Mouse (Mus musculus): ENCODE measurements around the gene 1700016K19Rik.
A peak's percentile ranks its signal among the peaks of the same experiment; 100 is the strongest.
"Not testable (repeated sequence)": the region's sequence is repeated elsewhere in the genome, so short reads cannot be mapped to it uniquely, and the experiment has no call there.

Gene 1700016K19Rik

DNA sequence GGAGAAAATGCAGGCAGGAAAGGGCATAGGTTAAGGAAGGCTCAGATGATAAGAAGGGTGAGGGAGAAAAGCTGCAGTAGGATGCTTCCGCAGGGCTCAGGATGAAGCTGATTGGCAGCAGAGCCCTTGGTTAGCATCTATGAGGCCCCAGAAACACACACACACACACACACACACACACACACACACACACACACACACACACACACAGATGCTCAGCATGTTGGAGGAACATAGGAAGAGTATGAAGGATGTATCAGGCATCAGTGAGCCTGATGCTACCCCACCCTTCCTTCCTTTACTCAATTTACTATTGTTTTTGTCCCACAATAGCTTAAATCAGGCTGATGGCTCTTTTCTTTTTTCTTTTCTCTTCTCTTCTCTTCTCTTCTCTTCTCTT, 15.1 kb upstream of the 1700016K19Rik start:
- DNase-seq (ENCODE audit: low read depth, low spot score), result no peak

DNA sequence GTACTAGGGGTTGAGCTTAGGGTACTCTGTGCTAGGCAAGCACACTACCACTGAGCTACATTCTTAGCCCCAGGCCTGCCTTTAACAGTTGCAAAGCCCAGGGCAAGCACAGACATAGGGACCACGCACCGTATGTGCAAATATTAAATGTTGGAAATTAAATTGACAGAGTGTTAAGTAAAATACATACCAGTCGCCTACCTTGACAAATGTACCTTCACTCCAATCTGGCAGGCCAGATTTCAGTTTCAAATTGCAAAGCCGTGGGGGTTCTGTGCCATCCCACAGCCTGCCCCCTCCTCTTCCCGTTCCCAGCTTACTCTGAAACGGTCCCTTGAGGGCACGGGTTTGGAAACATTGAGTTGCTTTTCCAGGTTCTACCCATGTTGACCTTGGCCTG, 13.8 kb upstream of the 1700016K19Rik start:
- no peak for DNase-seq (ENCODE audit: low read depth, low spot score)

DNA sequence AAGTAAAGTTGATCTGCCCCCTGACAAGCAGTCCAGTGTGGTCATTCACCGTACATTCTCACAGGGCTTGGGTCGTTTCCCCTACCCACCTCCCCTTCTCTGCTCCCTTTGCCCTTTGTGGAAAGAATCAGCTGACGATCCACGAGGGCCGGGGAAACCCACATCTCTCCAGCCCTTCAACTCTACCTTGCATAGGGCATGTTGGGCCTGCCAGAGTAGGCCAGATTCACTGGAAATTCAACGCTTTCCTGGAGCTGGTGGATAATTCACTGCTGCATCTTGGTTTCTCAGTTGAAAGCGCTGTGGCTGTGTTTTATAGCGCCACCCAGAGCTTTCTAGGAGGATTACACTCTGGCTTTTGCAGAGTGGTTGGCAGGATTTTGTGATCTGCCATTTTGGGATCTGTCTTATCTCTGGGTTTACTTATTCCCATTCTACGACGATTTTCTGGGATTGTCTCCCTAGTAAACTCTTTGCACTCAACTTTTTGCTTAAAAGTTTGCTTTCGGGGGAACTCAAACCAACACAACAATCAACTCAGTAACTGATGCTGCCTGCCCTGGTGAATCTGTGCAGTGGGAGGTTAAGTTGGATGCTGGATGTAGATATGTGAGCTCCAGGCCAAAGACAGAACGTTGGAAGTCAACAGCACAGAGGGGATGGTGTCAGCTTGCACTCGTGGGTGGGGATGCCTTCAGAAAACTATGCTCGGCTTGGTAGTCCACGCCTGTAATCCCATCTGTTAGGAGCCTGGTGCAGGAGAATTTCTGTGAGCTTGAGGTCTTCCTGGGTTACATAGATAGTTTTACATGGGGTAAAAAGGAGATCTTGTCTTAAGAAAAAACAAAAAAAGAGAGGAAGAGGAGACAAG, 8.5 kb upstream of the 1700016K19Rik start:
- no peak for DNase-seq (ENCODE audit: low read depth, low spot score)

DNA sequence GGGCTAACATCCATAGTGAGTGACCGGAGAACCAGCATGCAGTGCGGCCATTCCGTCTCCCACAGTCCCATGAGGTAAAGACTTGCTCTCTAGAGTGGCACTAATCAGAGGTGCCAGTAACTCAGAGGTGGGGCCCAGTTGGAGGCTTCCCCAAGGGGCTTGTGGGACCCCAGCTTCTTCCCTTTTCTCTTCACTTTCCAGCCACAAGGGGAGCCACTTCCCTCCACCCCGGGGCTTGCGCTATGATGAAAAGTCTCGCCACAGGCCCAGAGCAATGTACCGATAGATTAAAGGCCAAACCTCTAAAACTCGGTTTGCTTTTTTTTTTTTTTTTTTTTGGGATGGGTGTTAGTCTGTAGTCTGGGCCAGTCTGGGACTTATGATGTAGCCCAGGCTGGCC, 7.8 kb upstream of the 1700016K19Rik start:
- DNase-seq (ENCODE audit: low read depth, low spot score), result no peak

DNA sequence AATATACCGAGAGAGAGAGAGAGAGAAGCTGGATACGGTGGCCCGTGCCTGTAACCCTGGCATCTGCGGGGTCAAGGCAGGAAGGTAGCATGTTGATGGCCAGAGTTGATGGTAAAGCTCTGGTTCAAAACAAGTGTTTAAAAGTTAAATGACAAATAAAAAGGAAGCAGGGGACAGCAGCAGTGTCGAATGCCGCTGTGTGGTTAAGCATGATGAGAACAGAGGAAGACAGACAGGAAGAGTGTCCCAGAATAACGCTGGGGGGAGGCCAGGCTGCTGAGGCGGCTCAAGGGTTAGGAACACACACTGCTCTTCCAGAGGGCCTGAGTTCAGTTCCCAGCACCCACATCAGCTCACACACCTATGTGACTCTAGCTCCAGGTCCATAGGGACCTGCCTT, 7.2 kb upstream of the 1700016K19Rik start:
- DNase-seq (ENCODE audit: low read depth, low spot score), result no peak

DNA sequence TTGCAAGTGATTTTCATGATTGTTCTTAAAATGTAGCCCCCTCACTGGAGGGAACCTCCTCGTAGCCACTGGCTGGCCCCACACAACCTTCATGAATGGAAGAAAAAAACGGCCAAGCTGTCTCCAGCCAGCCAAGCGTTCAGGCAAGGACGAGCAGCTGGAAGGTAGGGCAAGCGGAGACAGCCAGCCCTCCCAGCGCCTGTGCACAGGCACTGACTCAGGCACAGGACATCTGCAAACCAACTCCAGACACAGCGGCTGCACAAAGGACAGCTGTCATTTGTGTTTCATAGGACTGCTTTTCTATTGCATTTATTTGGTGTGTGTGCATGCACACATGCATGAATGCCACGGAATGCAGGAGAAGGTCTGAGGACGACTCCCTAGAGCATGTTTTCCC, 5.4 kb upstream of the 1700016K19Rik start:
- DNase-seq (ENCODE audit: low read depth, low spot score), result no peak

DNA sequence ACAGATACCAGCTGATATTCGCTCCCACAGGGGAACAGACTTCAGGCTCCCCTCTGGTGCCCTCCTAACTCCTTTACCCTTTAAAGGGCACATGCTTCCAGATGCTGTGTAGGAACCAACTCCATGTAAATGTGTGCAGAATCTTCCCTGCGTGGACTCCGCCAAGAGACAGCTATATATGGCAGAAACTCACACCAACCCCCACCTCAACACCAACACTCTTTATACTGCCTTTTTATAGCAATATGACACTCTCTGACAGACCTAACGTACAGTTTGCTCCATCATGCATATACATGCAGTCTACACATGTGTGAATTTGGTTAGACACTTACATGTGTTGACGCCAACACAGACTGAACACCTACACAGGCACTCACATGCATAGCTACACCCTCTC, 989 bp downstream of the 1700016K19Rik start:
- DNase-seq (ENCODE audit: low read depth, low spot score), result no peak

DNA sequence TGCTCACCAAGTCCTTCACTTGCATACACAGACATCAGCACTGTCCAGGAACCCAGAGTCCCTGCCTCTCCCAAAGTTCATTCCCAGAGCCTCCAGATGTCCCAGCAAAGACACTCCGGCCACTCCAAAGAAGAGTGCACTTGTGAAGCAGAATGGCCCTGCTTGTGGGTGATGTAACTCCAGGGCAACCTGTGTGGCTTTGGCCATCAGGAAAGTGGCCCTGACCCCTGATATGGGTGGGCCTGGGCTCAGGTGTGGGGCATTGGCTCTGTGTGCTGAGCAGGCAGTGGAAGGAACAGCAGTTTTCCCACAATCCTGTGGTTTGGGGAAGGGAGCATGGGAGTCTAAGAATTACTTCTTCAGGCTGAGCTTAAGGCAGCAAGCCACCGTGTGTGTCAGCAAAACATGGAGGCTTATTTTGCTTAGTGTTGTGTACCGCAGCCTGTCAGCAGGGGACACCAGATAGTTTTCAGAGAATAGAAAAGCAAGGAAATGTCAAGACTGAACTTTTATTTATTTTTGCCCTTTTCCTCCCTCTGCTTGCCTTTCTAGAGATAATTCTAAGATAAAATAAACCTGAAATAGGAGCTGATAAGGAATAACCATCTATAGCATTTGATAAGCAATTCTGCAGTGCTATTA, 1.6 kb downstream of the 1700016K19Rik start:
- DNase-seq (ENCODE audit: low read depth, low spot score), result no peak

DNA sequence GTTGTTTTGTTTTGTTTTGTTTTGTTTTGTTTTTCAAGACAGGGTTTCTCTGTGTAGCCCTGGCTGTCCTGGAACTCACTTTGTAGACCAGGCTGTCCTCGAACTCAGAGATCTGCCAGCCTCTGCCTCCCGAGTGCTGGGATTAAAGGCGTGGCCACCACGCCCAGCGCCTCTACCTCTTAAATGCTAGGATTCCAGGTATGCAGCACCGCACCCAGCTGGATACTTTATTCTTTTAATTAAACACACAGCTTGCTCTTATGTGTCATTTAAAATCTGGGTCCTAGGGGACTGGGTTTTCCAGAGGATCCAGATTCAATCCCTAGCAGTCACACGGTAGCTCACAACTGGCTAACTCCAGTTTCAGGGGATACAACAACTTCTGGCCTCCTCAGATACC, 4.6 kb downstream of the 1700016K19Rik start:
- DNase-seq (ENCODE audit: low read depth, low spot score), result not testable (repeated sequence)

DNA sequence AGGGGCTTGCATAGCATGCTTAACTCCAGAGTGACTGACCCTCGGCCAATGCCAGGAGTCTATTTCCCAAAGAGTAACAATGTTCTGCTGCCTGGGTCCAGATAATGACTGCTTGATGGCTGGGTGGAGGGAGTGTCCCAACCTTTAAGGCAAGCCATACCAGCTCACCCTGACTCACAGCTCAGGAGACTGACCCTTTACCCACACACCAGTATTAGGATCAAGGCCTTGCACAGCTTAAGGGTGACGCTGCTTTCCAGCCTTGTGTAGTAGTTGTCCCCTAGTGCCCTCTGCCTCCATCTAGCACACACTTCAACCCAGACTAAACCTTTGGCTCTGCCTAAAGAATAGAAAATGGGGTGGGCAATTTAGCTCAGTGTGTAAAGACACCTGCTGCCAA, 8.4 kb downstream of the 1700016K19Rik start:
- DNase-seq (ENCODE audit: low read depth, low spot score), result no peak

DNA sequence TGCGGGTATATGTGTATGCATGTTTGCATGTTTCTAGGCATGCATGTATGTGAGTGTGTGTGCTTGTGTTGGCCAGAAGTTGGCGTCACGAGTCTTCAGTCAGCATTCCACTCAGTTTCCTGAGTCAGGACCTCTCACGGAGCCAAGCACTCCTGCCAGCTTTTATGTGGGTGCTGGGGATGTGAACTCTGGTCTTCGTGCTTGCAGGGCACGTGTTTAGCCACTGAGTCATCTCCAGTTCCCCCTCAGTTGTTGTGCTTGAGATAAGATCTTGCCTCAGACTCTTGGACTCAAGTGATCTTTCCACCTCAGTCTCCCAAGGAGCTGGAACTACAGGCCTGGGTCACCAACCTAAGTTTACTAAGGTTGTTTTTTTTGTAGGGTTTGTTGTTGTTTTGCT, 9.4 kb downstream of the 1700016K19Rik start:
- DNase-seq (ENCODE audit: low read depth, low spot score), result no peak

DNA sequence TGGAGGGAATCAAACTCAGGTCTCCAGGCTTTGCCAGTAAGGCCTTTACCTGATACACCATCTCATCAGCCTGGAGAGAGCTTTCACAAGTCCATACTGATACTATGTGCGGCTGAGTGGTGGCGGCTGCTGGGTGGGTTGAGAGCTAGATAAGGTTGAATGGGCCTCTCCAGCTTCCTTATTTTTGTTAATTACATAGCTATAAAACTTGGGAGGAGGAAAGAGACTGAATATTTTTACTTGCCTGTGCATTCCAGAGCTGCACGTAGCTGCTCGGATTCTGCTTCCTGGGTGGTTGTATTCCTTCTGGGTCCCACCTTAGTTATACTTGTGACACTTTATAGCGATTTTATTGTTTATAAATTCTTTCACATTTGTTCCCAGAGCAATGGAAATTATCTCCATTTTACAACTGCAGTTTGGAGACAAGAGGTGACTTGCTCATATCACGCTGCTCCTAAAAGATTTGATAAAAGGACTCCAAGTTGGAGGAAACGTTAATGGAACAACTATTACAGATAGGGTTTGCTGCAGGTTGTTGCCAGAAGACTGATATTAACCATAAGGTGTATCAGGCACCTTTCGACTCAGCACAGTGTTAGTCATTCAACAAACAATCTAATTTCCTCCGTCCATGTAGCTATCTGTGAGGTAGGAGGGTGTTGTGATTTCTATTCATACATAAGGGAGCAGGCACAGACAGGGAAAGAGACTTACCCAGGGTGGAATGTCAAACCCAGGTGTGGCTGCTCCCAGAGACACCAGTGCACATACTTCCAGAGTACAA, 11.3 kb downstream of the 1700016K19Rik start:
- DNase-seq (ENCODE audit: low read depth, low spot score), result no peak

DNA sequence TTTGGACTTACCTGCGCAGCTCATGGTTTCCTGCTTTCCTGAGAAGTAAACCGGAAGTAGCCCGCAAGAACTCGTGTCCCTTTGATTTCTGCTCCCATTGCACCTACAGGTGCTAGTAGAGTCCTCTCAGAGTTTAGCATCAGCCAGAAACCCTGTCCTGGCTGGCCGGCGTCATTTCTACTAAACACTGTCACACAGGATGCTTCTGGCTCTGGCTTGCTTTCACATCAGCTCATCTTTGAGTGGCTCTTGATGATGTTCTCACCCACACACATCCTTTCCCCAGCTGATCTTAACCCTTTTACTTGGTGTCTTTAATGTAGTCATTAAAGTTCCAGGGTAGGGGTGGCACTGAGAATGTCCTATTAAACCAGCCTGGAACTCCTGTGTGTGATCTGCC, 15.5 kb downstream of the 1700016K19Rik start:
- no peak for DNase-seq (ENCODE audit: low read depth, low spot score)

DNA sequence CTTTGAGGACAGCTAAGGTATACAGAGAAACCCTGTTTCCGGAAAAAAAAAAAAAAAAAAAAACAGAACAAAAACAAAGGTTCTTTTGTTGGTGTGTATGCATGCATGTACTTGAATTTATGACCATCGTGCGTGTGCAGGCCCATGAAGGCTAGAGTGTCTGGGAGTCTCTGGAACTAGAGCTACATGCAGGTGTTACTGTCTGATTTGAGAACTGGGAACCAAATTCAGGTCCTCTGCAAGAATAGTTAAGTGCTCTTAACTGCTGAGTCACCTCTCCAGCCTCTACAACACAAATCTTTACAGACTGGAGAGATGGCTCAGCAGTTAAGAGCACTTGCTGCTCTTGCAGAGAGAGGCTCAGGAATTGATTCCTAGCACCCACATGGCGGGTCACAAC, 16.1 kb downstream of the 1700016K19Rik start:
- DNase-seq (ENCODE audit: low read depth, low spot score), result no peak

DNA sequence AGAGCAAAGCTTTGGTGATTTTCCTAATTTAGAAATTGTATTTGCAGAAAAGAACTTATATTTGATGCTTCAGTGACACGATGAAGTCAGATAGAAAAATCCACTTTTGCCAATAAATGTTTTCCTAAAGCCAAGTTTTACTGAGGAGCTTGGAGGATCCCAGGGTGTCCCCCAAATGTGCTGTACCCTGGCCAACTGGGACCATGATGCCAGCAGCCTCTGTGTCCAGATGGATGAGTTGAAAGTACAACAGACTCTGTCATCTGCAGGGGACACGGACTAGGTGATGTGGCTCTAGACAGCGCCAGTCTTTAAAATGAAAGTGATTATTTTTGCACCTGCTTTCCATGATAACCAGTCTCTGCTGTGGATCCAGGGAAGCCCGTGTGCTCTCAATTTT, 20.2 kb downstream of the 1700016K19Rik start:
- DNase-seq (ENCODE audit: low read depth, low spot score), result no peak

DNA sequence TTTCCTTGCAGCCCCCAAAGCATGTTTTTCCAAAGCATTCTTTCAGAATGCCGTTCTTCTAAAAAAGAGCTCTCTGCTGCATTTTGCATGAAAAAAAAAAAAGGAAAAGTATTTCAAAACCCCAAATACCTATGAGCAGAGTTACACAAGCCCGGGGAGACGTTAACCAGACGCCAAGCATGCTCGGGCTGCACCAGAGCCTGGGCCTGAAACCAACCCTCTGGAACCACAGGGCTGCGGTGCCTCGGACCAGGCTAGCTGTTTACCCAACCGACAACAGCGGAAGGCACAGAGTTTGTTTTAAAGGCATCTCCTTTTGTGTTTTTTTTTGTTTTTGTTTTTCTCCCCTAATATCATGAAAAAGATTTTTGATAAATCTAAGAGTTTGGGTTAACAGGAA, 21.2 kb downstream of the 1700016K19Rik start:
- no peak for DNase-seq (ENCODE audit: low read depth, low spot score)

DNA sequence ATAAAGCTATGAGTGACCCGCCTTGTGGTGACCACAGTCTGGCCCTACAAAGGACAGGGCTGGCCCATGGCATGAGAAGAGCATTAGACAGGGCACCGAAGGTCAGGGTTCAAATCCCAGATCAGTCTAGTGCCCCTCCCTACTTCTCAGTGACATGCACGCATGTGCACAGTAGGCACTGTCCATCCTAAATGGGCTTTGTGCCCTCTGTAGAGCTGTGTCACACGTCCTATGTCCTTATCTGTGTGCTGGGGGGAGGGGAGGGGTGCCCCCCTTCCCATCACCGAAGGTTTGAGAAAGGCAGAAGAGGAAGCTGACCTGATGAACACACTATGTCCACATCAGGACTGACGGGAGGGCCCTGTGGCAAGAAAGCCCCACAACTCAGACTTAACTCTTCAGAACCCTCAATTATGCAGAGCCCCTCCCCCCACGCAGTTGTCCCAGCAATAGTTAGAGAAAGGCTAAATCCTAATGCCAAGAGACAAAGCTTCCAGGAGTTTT, 25.4 kb downstream of the 1700016K19Rik start:
- DNase-seq (ENCODE audit: low read depth, low spot score), result no peak

DNA sequence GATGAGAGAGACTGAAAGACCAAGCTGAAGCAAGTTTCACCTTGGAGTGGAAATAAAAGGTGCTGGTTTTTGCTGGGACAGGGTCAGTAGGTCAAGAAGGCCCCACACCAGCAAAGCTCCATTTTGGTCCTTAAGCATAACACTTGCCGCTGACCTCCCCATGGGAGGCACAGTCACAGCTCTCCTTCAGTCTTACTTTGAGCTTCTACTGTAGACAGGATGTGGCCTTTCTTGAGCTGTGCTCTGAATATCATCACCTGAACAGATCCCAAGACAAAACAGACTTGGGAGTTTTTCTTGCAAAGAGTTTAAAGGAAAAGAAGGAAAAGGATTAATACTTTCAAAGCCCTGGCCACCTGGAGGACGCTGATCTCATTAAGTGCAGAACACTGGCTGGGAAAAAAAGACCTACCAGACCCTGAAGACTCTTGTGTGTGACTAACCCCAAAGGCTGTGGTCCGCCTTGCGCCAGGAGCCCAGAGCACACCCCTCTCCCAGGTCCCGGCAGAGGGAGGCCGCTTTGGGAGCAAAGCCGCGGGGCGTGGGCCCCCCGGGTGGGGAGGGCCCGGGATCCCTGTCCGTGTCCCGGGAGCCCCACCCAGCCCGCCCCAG, 26.9 kb downstream of the 1700016K19Rik start:
- DNase-seq (ENCODE audit: low read depth, low spot score), result no peak

DNA sequence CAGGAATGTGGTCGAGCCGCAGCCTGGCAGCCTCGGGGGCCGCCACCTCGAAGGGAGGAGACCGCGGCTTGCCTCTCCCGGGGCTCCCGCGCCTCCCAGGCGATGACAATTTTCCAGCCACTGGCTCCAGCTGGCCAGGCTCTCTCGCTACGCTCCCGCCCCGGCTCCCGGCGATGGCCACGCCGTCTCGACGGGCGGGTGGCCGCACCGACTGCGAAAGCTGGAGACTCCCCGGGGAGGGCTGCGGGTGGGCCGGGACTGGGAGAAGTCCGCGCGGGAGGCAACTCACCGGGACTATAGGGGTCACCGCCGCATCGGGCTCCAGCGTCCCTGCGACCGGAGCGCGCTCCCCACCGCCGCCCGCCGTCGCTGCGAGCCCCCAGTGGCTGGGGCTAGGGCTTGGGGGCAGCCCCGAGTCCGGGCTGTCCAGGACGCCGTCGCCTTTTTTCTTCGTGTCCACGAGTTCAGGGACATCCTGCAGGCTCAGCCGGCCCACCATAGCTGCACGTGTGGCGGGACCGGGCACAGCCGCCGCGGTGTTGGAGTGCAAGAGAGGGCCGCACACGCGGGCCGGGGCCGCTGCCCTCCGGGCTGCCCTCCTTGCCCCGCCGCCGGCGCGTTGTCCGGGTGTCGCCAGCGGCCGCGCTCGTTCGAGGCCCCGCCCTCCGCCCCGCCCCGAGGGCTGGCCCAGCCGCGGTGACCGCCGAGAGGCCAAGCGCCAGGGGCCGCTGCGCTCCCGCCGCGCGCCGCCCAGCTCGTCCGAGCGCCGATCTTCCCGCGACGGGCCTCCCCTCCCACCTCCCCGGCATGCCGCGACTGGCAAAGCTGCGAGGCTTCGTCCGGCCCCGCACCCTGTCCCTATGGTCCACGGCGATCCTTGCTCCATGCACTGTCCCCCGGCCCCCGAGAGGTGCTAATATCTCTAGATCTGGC, 27.7 kb downstream of the 1700016K19Rik start, which contains the start of gene Rflnb:
Rflnb (minus strand) TSS at position 644 of the 933 bp plus-strand sequence.
- DNase-seq (ENCODE audit: low read depth, low spot score), result peak; percentile 73

DNA sequence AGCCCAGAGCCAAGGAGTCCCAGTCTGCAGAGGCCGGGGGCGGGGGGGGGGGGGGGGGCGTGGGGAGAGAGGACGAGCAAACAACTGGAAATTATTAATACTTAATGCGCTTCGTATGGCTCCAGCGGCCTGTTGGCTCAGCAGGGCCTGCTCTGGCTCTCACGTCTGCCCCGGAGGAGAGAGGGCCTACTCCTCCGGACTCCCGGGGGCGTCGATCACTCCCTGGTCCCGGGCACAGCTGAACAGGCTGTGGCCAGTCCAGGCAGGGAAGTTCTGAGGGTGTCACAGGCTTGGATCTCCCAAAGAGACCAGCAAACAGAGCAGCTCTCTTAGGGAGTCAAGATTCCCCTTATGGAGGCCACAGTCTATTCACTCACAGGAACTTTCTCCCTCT, 28.4 kb downstream of the 1700016K19Rik start:
- DNase-seq (ENCODE audit: low read depth, low spot score), result no peak

DNA sequence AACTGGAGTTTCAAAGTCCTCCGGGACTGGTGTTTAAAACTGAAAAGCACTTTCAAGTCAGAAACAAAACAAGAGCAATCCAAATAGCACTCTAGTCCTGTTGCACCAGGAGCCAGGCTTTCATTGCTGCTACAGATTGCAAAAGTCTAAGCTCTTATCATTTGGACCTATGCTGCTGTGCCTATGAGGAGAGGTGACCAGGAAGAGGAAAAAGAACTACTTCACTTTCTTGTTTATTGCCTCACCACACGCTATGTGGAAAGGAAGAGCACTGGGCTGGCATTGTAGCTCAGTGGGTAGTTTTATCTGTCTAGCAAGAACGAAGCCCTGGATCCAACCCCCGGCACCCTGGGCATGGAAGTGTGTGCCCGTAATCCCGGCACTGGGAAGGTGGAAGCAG, 33.6 kb downstream of the 1700016K19Rik start:
- DNase-seq (ENCODE audit: low read depth, low spot score), result no peak
